Mouse (Mus musculus): ENCODE results near the gene Hepacam2. TPM values are rescaled to one million over a fixed set of nuclear protein-coding genes. Genes with fewer than 3 reads are reported as not detected.

Hepacam2 gene
- polyA plus RNA-seq, 1 experiment from 2014 or later: 1.3 TPM

DNA sequence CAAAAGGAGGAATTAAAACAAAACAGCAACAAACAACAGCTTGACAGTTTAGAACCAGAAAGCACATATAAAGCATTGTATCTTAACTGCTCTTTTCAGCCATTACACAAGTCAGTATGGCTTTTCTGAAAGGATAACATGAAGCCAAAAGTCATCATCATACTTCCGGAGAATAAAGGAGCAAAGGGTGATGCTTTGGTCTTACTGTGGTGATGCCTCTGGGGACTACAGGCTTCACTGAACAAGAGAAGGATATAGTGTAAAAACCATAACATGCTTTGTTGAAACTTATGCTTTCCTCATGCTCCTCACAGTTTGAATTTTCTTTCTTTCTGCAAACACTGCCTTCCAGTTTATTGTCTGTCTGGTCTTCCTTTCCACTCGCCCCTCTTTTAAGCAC lies 34.5 kb downstream of the Hepacam2 start:
- Histone ChIP-seq H3K4me1 (replicated peaks; ENCODE audit: control insufficient read depth, insufficient read depth) (no peaks in the 10 kb centered on the region), H3K9me3 (ENCODE audit: control insufficient read depth, low read length) (no peaks in the 10 kb centered on the region), H3K4me2 (replicated peaks; ENCODE audit: low read depth) (no peak overlapping the region), H3K9ac (ENCODE audit: low read length) (no peak overlapping the region), H3K36me3 (ENCODE audit: control insufficient read depth, insufficient read depth, low read length) (no peaks in the 10 kb centered on the region), H3K27ac (replicated peaks) (no peak overlapping the region), H3K27me3 (ENCODE audit: control insufficient read depth, insufficient read depth, low read length) (no peaks in the 10 kb centered on the region), H3K4me3 (ENCODE audit: low read depth, low read length) (no peak overlapping the region)
- ATAC-seq (ENCODE audit: low FRiP score, low TSS enrichment): no peak
- WGBS: 84% methylated on average over 2 of the region's 2 CpGs
- DNase-seq (ENCODE audit: low spot score): no peak
- TF ChIP-seq EP300 (optimal IDR thresholded peaks at IDR 0.05) (no peak), CTCF (IDR thresholded peaks at IDR 0.05; ENCODE audit: low read depth) (no peak)

DNA sequence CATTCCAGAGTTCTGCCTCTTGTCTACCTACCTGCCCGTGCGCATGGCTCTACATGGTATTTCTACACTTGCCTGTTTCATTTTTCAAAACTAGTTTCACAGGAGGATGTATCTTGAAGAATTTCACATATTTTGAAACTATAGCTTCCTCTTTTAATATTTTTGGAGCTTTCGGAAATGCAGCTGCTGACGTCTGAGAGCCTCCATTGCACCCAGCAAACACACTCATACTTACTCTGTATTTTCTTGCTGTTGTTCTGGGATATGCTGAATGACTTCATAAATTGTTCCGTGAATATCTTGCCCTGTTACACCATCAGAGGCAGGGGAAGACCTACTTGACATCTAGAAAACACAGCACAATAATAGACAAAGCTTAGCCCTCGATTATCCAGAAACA lies 35.1 kb downstream of the Hepacam2 start:
- Histone ChIP-seq H3K27ac (replicated peaks) (no peak overlapping the region), H3K4me2 (replicated peaks; ENCODE audit: low read depth) (no peak overlapping the region), H3K9ac (ENCODE audit: low read length) (no peak overlapping the region), H3K4me1 (replicated peaks; ENCODE audit: control insufficient read depth, insufficient read depth) (no peaks in the 10 kb centered on the region), H3K27me3 (ENCODE audit: control insufficient read depth, insufficient read depth, low read length) (no peaks in the 10 kb centered on the region), H3K4me3 (ENCODE audit: low read depth, low read length) (no peak overlapping the region), H3K9me3 (ENCODE audit: control insufficient read depth, low read length) (no peaks in the 10 kb centered on the region), H3K36me3 (ENCODE audit: control insufficient read depth, insufficient read depth, low read length) (no peaks in the 10 kb centered on the region)
- ATAC-seq (ENCODE audit: low FRiP score, low TSS enrichment) (no peak), DNase-seq (ENCODE audit: low spot score) (no peak)
- WGBS: 74% methylated on average over 6 of the region's 6 CpGs
- TF ChIP-seq EP300 (optimal IDR thresholded peaks at IDR 0.05) (no peak), CTCF (IDR thresholded peaks at IDR 0.05; ENCODE audit: low read depth) (no peak)

DNA sequence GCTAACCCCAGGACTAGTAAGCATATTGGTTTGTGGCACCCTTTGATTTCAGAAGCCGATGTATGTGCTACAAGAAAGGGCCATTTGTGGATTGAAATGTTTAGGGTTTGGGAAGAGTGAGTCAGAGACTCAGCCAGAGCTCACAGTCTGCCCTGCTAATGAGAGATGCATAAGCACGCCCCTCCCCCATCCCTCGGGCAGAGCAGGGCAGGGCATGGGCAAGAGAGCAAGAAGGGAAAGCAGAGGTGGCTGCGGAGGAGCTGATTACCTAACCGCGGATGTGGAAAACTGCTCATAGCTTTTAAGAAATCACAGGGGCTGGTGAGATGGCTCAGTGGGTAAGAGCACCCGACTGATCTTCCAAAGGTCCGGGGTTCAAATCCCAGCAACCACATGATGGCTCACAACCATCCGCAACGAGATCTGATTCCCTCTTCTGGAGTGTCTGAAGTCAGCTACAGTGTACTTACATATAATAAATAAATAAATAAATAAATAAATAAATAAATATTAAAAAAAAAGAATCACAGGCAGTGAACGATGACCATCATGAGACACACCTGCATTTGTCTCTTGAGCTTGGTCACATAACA lies 42.1 kb downstream of the Hepacam2 start:
- TF ChIP-seq EP300 (optimal IDR thresholded peaks at IDR 0.05) (no peak), CTCF (IDR thresholded peaks at IDR 0.05; ENCODE audit: low read depth) (no peak)
- Histone ChIP-seq H3K27ac (replicated peaks) (no peak overlapping the region), H3K9me3 (ENCODE audit: control insufficient read depth, low read length) (no peaks in the 10 kb centered on the region), H3K4me1 (replicated peaks; ENCODE audit: control insufficient read depth, insufficient read depth) (no peaks in the 10 kb centered on the region), H3K4me3 (ENCODE audit: low read depth, low read length) (no peak overlapping the region), H3K27me3 (ENCODE audit: control insufficient read depth, insufficient read depth, low read length) (no peaks in the 10 kb centered on the region), H3K36me3 (ENCODE audit: control insufficient read depth, insufficient read depth, low read length) (no peaks in the 10 kb centered on the region), H3K9ac (ENCODE audit: low read length) (no peak overlapping the region), H3K4me2 (replicated peaks; ENCODE audit: low read depth) (no peak overlapping the region)
- WGBS: 64% methylated on average over 11 of the region's 11 CpGs
- no peak for ATAC-seq (ENCODE audit: low FRiP score, low TSS enrichment)
- peak; percentile 16 for DNase-seq (ENCODE audit: low spot score)

DNA sequence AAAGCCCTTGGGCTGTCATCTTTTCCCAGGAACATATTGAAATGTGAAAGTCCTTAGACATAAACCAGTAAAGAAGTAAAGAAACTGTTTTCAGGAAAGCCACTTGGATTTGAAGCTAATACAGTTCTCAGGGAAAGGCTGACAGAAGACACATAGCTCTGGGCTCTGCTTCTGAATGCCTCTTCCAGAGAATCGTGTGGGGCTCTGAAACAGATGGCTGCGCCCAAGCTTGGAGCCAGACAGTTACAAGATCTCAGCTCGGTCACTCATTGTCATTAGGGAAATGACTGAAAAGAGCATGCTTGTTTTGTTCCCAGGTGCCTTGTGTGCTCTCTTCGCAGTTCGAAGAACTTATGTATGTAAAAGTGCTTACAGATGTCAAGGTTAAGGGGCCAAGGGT lies 43.7 kb downstream of the Hepacam2 start:
- Histone ChIP-seq H3K4me1 (replicated peaks; ENCODE audit: control insufficient read depth, insufficient read depth) (no peaks in the 10 kb centered on the region), H3K27me3 (ENCODE audit: control insufficient read depth, insufficient read depth, low read length) (no peaks in the 10 kb centered on the region), H3K9ac (ENCODE audit: low read length) (no peak overlapping the region), H3K4me2 (replicated peaks; ENCODE audit: low read depth) (no peak overlapping the region), H3K36me3 (ENCODE audit: control insufficient read depth, insufficient read depth, low read length) (no peaks in the 10 kb centered on the region), H3K9me3 (ENCODE audit: control insufficient read depth, low read length) (no peaks in the 10 kb centered on the region), H3K4me3 (ENCODE audit: low read depth, low read length) (no peak overlapping the region), H3K27ac (replicated peaks) (no peak overlapping the region)
- no peak for TF ChIP-seq EP300 (optimal IDR thresholded peaks at IDR 0.05)
- no peak for TF ChIP-seq CTCF (IDR thresholded peaks at IDR 0.05; ENCODE audit: low read depth)
- WGBS: 45% methylated on average over 5 of the region's 5 CpGs
- DNase-seq (ENCODE audit: low spot score): no peak
- ATAC-seq (ENCODE audit: low FRiP score, low TSS enrichment): no peak

DNA sequence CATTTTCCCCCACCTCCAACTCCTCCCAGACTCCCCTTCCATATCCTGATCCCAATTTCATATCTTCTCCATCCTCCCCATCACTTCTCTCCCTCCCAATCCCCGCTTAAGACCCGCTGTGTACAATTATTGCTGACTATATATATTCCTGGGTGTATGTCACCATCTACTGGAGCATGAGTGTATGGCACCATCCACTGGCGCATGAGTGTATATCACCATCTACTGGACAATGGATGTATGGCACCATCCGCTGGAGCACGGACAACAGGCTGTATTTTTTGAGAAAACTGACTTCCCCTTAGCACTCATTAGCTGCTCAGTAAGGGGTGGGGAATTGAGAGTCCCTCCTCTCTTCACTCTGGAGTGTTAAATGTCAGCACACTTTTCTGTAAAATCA lies 50.7 kb downstream of the Hepacam2 start:
- TF ChIP-seq CTCF (IDR thresholded peaks at IDR 0.05; ENCODE audit: low read depth): peak; percentile 100
- TF ChIP-seq EP300 (optimal IDR thresholded peaks at IDR 0.05): no peak
- Histone ChIP-seq H3K4me2 (replicated peaks; ENCODE audit: low read depth) (no peak overlapping the region), H3K4me1 (replicated peaks; ENCODE audit: control insufficient read depth, insufficient read depth) (no peaks in the 10 kb centered on the region), H3K27me3 (ENCODE audit: control insufficient read depth, insufficient read depth, low read length) (no peaks in the 10 kb centered on the region), H3K9me3 (ENCODE audit: control insufficient read depth, low read length) (no peaks in the 10 kb centered on the region), H3K27ac (replicated peaks) (no peak overlapping the region), H3K4me3 (ENCODE audit: low read depth, low read length) (no peak overlapping the region), H3K36me3 (ENCODE audit: control insufficient read depth, insufficient read depth, low read length) (no peaks in the 10 kb centered on the region), H3K9ac (ENCODE audit: low read length) (no peak overlapping the region)
- WGBS: 2% methylated on average over 5 of the region's 5 CpGs
- ATAC-seq (ENCODE audit: low FRiP score, low TSS enrichment): peak; percentile 82
- peak; percentile 60 for DNase-seq (ENCODE audit: low spot score)

DNA sequence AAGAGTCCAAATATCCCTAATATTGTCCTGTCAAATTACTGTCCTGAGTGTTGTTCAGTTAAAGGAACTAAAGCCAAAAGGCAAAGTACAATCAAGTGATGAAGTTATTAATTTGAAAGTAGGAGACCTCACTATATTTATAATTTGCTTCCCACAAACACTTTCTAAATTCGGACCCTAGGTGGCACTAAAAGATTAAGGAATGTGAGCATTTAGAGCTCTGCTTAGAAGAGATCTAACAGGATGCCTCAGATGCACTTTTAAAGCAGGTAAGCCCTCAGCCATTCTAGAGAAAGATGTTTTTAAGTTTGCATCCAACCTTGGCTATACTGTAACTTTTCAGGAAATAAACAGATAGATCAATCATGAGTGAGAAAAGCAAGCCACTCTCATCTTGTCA lies 54.2 kb downstream of the Hepacam2 start:
- no peak overlapping the region for H3K27ac ChIP-seq (replicated peaks)
- WGBS: 19% methylated on average over 1 of the region's 1 CpGs
- no peaks in the 10 kb centered on the region for H3K27me3 ChIP-seq (ENCODE audit: control insufficient read depth, insufficient read depth, low read length)
- no peaks in the 10 kb centered on the region for H3K9me3 ChIP-seq (ENCODE audit: control insufficient read depth, low read length)
- no peak overlapping the region for H3K9ac ChIP-seq (ENCODE audit: low read length)
- H3K36me3 ChIP-seq (ENCODE audit: control insufficient read depth, insufficient read depth, low read length): no peaks in the 10 kb centered on the region
- ATAC-seq (ENCODE audit: low FRiP score, low TSS enrichment) (no peak), DNase-seq (ENCODE audit: low spot score) (no peak)
- no peaks in the 10 kb centered on the region for H3K4me1 ChIP-seq (replicated peaks; ENCODE audit: control insufficient read depth, insufficient read depth)
- H3K4me3 ChIP-seq (ENCODE audit: low read depth, low read length): no peak overlapping the region
- no peak overlapping the region for H3K4me2 ChIP-seq (replicated peaks; ENCODE audit: low read depth)
- TF ChIP-seq EP300 (optimal IDR thresholded peaks at IDR 0.05) (no peak), CTCF (IDR thresholded peaks at IDR 0.05; ENCODE audit: low read depth) (peak; percentile 50)
